Mouse (Mus musculus) limb, embryonic 15.5 days (tissue): Measurements from ENCODE around the gene Tmem117. TPM values are rescaled to one million over a fixed set of nuclear protein-coding genes. Genes with fewer than 3 reads are reported as not detected.

Experiments
- ATAC-seq: fragments of 200-750 bp; cut with Nextera tagmentation; 2 replicates; pipeline ENCODE4 v1.8.0; 2017; ENCODE audit warnings: low read depth, moderate TSS enrichment; ENCODE audit not compliant: insufficient number of reproducible peaks, low FRiP score, low TSS enrichment
- H3K27ac ChIP-seq: fragments of 300-500 bp; sonication (generic); 2 replicates; pipeline ENCODE4 v1.5.1; 2015; ENCODE audit warnings: moderate library complexity, mild to moderate bottlenecking, inconsistent platforms
- H3K27me3 ChIP-seq: fragments of 300-500 bp; sonication (generic); 2 replicates; pipeline ENCODE4 v1.6.1; 2015; ENCODE audit warnings: inconsistent platforms
- H3K36me3 ChIP-seq: fragments of 300-500 bp; sonication (generic); 2 replicates; pipeline ENCODE4 v1.6.1; 2015; ENCODE audit warnings: inconsistent platforms
- H3K4me1 ChIP-seq: fragments of 300-500 bp; sonication (generic); 2 replicates; pipeline ENCODE4 v1.6.1; 2015; ENCODE audit warnings: inconsistent platforms
- H3K4me2 ChIP-seq: fragments of 300-500 bp; sonication (generic); 2 replicates; pipeline ENCODE4 v1.6.1; 2015; ENCODE audit warnings: mild to moderate bottlenecking, inconsistent platforms
- H3K4me3 ChIP-seq: fragments of 300-500 bp; sonication (generic); 2 replicates; pipeline ENCODE4 v1.5.1; 2015; ENCODE audit warnings: mild to moderate bottlenecking, inconsistent platforms
- H3K9ac ChIP-seq: fragments of 300-500 bp; sonication (generic); 2 replicates; pipeline ENCODE4 v1.6.1; 2015; ENCODE audit warnings: inconsistent platforms
- H3K9me3 ChIP-seq: fragments of 300-500 bp; sonication (generic); 2 replicates; pipeline ENCODE4 v1.6.1; 2016; ENCODE audit warnings: inconsistent platforms
- WGBS: fragments of 180-500 bp; shearing (Covaris S2); methylation state at CpG from one replicate; pipeline ENCODE4 v1.1.7; 2015; 5-methylcytosine and 5-hydroxymethylcytosine counted together
- polyA plus RNA-seq: library from polyadenylated mRNA; unstranded; fragments of >200 nt; fragmentation: Nextera tagmentation; extraction: Ambion mirVana; gene quantifications from 2 replicates; pipeline ENCODE4 v1.2.1, GENCODE M21; 2015

Gene Tmem117
- polyA plus RNA-seq, 1 experiment from 2014 or later: 5.1 TPM

DNA sequence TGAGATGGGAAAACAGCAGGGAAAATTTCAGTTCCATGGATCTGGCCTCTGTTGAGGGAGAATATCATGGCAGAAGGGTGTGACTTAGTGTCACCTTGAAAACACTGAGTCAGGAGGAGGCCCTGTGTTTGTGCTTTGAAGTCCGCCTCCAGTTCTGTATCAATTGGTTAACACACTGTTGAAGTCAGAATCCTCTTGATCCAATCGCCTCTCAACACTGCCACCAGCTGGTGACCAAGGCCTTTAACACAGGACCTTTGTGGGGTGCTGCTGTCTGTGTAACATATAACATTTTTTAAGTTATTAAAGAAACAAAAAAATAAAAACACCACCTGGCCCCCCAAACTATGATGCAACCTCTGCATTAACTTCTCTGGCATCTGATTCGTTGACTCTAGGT, 27.7 kb upstream of the Tmem117 start:
- whole genome bisulfite sequencing: 23% methylated on average over 3 of the region's 3 CpGs
- Histone ChIP-seq H3K36me3 (no peaks in the 10 kb centered on the region), H3K9ac (no peak overlapping the region), H3K27ac (no peak overlapping the region), H3K27me3 (no peaks in the 10 kb centered on the region), H3K4me1 (no peaks in the 10 kb centered on the region), H3K4me3 (no peak overlapping the region), H3K4me2 (no peak overlapping the region), H3K9me3 (no peaks in the 10 kb centered on the region)
- ATAC-seq: no peak

DNA sequence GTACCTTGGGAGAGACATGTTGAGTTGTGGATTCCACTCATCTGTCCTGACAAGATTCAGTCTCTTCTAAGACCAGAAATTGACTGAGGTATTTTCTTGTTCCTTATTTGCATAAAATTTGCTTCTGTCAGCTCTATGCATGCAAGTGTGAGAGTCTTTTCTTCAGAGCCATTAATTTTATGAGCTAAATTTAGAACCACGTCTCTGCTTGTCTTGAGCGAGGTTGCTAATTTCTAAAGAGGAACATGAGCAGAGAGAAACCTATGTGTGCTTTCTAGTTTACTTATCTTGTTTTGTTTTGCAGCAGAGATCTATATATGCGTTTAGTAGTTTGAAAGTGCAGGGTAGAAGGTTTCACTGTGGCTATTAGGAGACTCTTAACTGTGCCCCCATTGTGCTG, 26.6 kb upstream of the Tmem117 start:
- Histone ChIP-seq H3K4me3 (no peak overlapping the region), H3K27me3 (no peaks in the 10 kb centered on the region), H3K27ac (no peak overlapping the region), H3K9ac (no peak overlapping the region), H3K9me3 (no peaks in the 10 kb centered on the region), H3K4me1 (no peaks in the 10 kb centered on the region), H3K36me3 (no peaks in the 10 kb centered on the region), H3K4me2 (no peak overlapping the region)
- 47% methylated on average over 3 of the region's 3 CpGs for WGBS
- no peak for ATAC-seq

DNA sequence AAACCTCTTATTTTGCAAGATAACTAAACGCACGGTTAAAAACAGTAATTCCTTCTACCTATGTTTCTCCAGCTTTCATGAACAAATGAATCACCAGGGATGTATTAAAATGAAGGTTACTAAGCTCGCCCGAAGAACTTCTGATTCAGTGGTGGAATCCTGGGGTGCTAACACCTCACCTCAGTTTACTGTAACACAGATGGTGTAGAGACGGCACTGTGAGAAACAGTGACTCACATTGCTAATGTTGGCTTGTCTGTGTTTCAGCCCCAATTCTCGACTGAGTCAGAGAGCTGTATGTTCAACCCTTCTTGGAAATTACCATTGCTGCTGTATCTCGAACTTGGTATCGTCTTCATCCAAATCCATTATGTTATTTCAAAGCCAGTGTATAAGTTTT, 21.3 kb upstream of the Tmem117 start:
- ATAC-seq: no peak

DNA sequence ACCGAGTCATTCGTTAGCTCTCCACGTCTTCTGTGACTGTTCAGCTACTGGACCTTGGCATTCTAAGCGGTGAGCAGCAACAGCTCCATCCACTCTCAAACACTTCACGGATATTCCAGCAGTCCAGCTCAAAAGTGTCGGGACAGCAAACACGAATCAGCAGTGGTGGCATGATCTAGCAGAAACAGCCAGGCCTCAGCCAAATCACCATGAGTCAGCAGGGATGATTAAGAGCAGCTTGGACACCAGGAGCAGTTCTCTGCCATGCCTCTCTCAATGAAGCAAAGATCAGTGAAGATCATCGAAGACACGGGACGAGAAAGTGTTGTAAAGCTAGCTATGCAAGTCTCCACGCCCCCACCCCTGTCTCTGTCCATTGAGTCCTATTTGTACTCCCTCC, 13.0 kb upstream of the Tmem117 start:
- ATAC-seq: no peak
- WGBS: 90% methylated on average over 11 of the region's 11 CpGs
- Histone ChIP-seq H3K4me2 (no peak overlapping the region), H3K4me1 (no peaks in the 10 kb centered on the region), H3K36me3 (no peaks in the 10 kb centered on the region), H3K4me3 (no peak overlapping the region), H3K9ac (no peak overlapping the region), H3K27me3 (no peaks in the 10 kb centered on the region), H3K27ac (no peak overlapping the region), H3K9me3 (no peaks in the 10 kb centered on the region)

More for the DNA sequence above, 21.3 kb upstream of the Tmem117 start:
- no peaks in the 10 kb centered on the region for H3K36me3 ChIP-seq
- H3K9ac ChIP-seq: no peak overlapping the region
- no peaks in the 10 kb centered on the region for H3K4me1 ChIP-seq
- no peak overlapping the region for H3K27ac ChIP-seq
- H3K27me3 ChIP-seq: no peaks in the 10 kb centered on the region
- 88% methylated on average over 8 of the region's 8 CpGs for WGBS
- H3K4me2 ChIP-seq: no peak overlapping the region
- H3K4me3 ChIP-seq: no peak overlapping the region
- no peaks in the 10 kb centered on the region for H3K9me3 ChIP-seq

DNA sequence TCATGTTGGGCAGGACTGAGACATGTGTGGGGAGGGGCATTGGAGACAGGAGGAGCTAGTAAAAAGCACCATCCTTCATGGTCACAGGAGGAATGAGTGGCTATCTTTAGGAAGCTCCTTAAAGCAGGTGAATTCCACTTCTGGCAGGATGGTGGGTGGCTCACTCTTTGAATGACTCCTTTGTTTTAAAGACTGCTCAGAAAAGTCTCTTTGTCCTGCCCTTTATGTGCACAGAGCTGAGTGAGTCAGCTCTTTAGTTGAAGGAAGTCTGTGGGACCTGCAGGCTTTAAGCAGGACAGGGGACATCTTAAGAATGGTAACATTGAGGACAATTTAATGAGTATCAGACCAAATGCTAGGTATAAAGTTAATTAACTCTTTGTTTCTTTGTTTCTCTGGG, 8.1 kb upstream of the Tmem117 start:
- H3K9ac ChIP-seq: no peak overlapping the region
- no peak overlapping the region for H3K4me3 ChIP-seq
- no peaks in the 10 kb centered on the region for H3K27me3 ChIP-seq
- no peak overlapping the region for H3K27ac ChIP-seq
- H3K4me2 ChIP-seq: no peak overlapping the region
- H3K4me1 ChIP-seq: no peaks in the 10 kb centered on the region
- ATAC-seq: no peak
- no peaks in the 10 kb centered on the region for H3K36me3 ChIP-seq
- no peaks in the 10 kb centered on the region for H3K9me3 ChIP-seq

DNA sequence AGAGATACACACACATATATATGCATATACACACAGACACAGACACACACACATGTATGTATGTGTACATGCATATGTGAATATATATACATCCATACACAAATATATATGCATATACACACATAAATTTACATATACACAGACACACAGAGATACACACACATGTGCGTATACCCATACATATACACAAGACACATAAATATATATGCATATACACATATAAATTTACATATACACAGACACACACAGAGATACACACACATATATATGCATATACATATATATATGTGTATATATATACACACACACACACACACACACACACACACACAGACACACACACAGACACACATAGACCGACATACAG, 586 bp upstream of the Tmem117 start:
- Histone ChIP-seq H3K36me3 (no peaks in the 10 kb centered on the region), H3K4me3 (peak overlapping the region; percentile 60), H3K9ac (peak overlapping the region; percentile 63; the same call in 1 of the 2 replicates), H3K27ac (no peak overlapping the region), H3K4me2 (peak overlapping the region; percentile 99), H3K27me3 (peaks cover 23% of the 10 kb centered on the region), H3K9me3 (no peaks in the 10 kb centered on the region), H3K4me1 (peaks cover 7% of the 10 kb centered on the region; the same call in 1 of the 2 replicates)
- 51% methylated on average over 2 of the region's 2 CpGs for WGBS
- ATAC-seq: no peak

DNA sequence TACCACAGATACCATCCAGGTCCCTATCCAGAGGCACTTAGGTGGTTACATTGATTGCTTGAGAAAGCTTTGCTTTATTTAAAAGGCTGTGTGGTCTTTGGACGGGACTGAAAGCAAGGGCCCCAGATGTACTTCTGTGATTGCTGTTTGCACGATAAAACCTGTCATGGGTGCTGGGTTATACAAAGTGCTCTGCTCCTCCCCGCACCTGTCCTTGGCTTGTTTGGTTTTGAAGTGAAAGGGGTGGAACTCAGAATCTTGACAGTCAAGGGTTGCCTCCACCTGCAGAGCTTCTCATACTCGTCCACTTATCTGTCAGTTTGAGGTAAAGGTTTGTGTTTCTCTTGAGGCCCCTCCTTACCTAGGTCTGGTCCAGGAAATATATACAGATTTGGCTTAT, 1.5 kb downstream of the Tmem117 start:
- peaks cover 23% of the 10 kb centered on the region for H3K27me3 ChIP-seq
- 69% methylated on average over 4 of the region's 4 CpGs for WGBS
- H3K36me3 ChIP-seq: no peaks in the 10 kb centered on the region
- no peak overlapping the region for H3K27ac ChIP-seq
- no peaks in the 10 kb centered on the region for H3K9me3 ChIP-seq
- peaks cover 7% of the 10 kb centered on the region; the same call in 1 of the 2 replicates for H3K4me1 ChIP-seq
- ATAC-seq: no peak
- H3K9ac ChIP-seq: no peak overlapping the region
- no peak overlapping the region for H3K4me3 ChIP-seq
- no peak overlapping the region for H3K4me2 ChIP-seq

DNA sequence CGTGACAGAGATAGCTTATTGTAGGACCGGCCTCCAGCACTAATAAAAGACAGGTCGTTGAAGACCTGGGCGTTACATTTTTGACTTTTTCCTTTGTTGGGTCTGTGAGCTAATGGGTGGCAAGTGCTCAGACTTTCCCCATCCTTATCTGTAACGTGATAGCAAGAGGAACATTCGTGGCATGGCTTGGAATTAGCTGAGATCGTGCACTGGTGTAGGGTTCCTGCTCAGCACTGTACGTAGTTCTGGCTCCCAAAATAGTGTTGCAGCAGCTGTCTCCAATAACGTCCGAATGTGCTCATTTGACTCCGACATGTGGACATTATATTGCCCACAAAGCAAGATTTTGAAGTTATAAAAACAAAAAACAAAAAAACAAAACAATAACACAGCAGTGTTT, 5.5 kb downstream of the Tmem117 start:
- no peak overlapping the region for H3K27ac ChIP-seq
- ATAC-seq: no peak
- WGBS: 68% methylated on average over 11 of the region's 11 CpGs
- no peaks in the 10 kb centered on the region for H3K9me3 ChIP-seq
- H3K4me1 ChIP-seq: no peaks in the 10 kb centered on the region
- no peaks in the 10 kb centered on the region for H3K36me3 ChIP-seq
- H3K27me3 ChIP-seq: peaks cover 10% of the 10 kb centered on the region
- H3K4me3 ChIP-seq: no peak overlapping the region
- no peak overlapping the region for H3K4me2 ChIP-seq
- no peak overlapping the region for H3K9ac ChIP-seq

DNA sequence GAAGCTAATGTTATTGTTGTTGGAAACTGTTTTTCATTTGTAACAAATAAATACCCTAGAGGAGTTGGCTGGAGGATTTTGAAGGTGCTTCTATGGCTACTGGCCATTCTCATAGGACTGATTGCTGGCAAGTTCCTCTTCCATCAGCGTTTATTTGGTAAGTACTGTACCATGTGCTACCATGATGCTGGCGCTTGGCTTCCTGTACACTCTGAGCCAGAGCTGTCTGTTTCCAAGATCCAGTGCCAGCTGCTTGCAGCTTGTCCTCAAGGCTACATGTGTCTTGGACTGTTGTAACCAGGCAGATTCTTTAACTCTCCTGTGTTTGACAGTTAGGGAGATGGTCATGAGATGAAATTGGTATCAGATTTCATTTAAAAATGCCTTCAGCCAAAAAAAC, 9.2 kb downstream of the Tmem117 start:
- WGBS: 77% methylated on average over 2 of the region's 2 CpGs
- Histone ChIP-seq H3K36me3 (no peaks in the 10 kb centered on the region), H3K27ac (no peak overlapping the region), H3K27me3 (no peaks in the 10 kb centered on the region), H3K4me1 (no peaks in the 10 kb centered on the region), H3K4me3 (no peak overlapping the region), H3K9ac (no peak overlapping the region), H3K4me2 (no peak overlapping the region), H3K9me3 (no peaks in the 10 kb centered on the region)
- no peak for ATAC-seq

DNA sequence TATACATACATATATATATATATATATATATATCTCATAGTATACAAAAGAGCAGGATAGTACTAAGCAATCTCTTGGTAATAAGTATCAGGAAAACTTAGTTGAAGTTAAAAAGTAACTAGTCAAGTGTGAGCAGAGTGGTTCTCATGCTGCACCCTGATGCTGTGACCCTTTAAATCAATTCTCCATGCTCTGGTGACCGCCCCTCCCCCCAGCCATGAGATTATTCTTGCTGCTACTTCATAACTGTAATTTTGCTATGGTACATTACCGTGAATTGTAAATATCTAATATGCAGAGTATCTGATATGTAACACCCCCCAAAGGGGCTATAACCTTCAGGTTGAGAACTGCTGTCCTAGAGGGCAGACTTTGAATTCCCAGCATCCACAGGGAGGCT, 10.1 kb downstream of the Tmem117 start:
- 82% methylated on average over 2 of the region's 2 CpGs for WGBS
- Histone ChIP-seq H3K9ac (no peak overlapping the region), H3K4me3 (no peak overlapping the region), H3K36me3 (no peaks in the 10 kb centered on the region), H3K27me3 (no peaks in the 10 kb centered on the region), H3K9me3 (no peaks in the 10 kb centered on the region), H3K27ac (no peak overlapping the region), H3K4me2 (no peak overlapping the region), H3K4me1 (no peaks in the 10 kb centered on the region)
- no peak for ATAC-seq

DNA sequence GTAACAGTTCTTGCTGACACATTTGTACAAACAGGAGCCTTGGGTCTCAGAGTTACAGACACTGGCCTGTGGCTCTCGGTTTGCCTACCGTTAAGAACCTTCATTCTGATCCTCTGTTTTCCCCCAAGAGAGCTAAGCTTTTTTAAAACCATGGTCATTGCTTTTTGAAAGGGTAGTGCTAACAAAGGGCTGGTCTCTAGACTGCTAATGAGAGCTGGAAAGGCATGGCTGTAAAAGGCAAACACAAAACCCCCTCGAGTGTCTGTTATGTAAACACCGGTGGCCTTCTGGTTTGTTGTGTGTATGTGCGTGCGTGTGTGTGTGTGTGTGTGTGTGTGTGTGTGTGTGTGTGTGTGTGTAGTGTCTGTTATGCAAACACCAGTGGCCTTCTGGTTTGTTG, 17.0 kb downstream of the Tmem117 start:
- H3K36me3 ChIP-seq: no peaks in the 10 kb centered on the region
- H3K4me1 ChIP-seq: no peaks in the 10 kb centered on the region
- H3K27ac ChIP-seq: no peak overlapping the region
- H3K9ac ChIP-seq: no peak overlapping the region
- no peak overlapping the region for H3K4me3 ChIP-seq
- H3K9me3 ChIP-seq: no peaks in the 10 kb centered on the region
- ATAC-seq: no peak
- H3K4me2 ChIP-seq: no peak overlapping the region
- 43% methylated on average over 6 of the region's 6 CpGs for WGBS
- no peaks in the 10 kb centered on the region for H3K27me3 ChIP-seq

DNA sequence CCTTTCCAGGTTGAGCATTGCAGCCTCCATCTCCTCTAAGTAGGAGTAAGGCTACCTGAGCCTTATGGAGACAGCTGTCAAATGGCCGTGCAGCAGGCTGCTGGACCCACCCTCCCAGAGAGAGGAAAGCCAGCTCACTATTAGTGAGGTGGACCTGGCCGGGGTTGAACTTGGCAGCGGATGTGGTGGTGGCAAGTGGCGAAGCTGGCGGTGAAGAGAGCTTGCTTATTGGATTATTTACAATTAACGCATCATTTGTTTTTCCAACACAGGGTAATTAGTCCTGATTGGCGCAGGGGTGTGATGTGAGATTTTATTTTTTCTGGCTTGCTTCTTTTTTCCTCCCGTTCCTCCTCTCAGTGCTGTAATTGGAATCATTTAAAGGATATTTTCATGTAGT, 19.4 kb downstream of the Tmem117 start:
- Histone ChIP-seq H3K4me3 (no peak overlapping the region), H3K4me2 (no peak overlapping the region), H3K9ac (no peak overlapping the region), H3K27me3 (no peaks in the 10 kb centered on the region), H3K4me1 (no peaks in the 10 kb centered on the region), H3K27ac (no peak overlapping the region), H3K9me3 (no peaks in the 10 kb centered on the region), H3K36me3 (no peaks in the 10 kb centered on the region)
- ATAC-seq: no peak
- 69% methylated on average over 8 of the region's 8 CpGs for WGBS

DNA sequence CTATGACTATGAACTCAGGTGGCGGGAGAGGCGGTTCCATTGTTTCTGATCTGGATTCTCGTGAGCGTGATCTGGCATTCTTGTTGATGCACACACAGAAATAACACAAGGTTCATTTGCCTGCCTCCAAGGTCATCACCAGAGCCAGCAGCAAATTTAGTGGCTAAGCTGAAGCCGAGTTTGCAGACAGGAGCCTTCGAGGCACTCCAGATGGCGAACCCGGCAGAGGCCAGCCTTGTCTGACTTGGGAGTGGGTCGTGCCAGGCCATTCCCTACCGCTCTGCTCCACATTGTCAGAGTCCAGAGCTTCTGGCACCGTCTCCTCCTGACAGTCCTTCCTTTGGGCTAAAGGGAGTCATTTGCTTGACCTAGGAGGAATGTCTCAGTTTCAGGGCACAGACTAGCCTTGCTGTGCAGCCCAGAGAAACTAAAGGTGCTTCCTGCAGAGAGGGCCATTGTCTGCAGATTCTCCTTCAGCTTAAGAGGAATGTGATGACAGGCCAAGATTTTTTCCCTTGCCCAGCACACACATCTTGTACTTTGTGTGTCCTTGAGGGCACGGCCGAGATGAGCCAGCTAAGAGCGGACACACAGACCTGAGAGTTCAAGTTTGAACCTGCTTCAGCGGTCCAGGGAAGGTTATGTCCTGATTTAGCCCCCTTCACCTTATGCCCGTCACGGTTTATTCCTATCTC, 20.2 kb downstream of the Tmem117 start:
- ATAC-seq: no peak
- Histone ChIP-seq H3K4me3 (no peak overlapping the region), H3K27me3 (no peaks in the 10 kb centered on the region), H3K4me1 (no peaks in the 10 kb centered on the region), H3K4me2 (no peak overlapping the region), H3K9me3 (no peaks in the 10 kb centered on the region), H3K27ac (no peak overlapping the region), H3K36me3 (no peaks in the 10 kb centered on the region), H3K9ac (no peak overlapping the region)
- WGBS: 73% methylated on average over 17 of the region's 17 CpGs
